Mouse (Mus musculus) olfactory bulb, adult 2 months (tissue): ENCODE results near the gene Kcnj9.

Experiments
- CTCF ChIP-seq: fragments of 200-500 bp; IDR thresholded peaks from 2 replicates; pipeline ENCODE4 v1.5.1; 2012; ENCODE audit warnings: low read depth, mild to moderate bottlenecking, low read length, moderate library complexity; ENCODE audit not compliant: insufficient read depth
- POLR2A ChIP-seq: fragments of 200-500 bp; IDR thresholded peaks from 2 replicates; pipeline ENCODE4 v1.6.1; 2012; ENCODE audit warnings: mild to moderate bottlenecking, low read depth, low read length, moderate library complexity; ENCODE audit not compliant: insufficient read depth

DNA sequence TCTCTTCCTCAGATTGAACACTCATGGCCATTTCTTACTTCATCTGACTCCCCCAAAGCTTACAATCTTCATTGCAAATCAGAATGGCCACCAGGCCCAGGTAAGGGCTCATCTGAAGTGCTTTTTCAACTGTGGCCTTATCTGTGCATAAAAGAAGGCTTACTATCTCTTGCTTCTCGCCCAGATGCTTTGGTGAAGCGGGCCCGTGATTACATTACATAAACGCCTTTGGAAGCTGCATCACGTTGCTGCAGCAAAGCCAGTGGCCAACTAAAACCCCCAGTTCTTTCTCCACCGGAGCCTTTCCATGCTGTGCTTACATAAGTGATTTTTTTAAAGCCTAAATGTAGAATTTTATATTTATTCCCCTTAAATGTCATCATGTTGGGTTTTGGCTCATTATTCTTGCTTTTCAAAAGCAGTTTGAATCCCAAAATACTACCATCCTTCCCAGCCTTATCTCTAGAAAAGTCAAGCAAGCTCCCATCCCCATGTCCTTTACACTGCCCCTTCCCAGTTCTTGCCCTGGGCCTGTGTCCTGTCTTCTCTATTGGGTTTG is 5.2 kb downstream of the Kcnj9 start:
- no peak for TF ChIP-seq CTCF
- no peak for TF ChIP-seq POLR2A
